Mouse (Mus musculus): ENCODE data around the gene Amd1.

DNA sequence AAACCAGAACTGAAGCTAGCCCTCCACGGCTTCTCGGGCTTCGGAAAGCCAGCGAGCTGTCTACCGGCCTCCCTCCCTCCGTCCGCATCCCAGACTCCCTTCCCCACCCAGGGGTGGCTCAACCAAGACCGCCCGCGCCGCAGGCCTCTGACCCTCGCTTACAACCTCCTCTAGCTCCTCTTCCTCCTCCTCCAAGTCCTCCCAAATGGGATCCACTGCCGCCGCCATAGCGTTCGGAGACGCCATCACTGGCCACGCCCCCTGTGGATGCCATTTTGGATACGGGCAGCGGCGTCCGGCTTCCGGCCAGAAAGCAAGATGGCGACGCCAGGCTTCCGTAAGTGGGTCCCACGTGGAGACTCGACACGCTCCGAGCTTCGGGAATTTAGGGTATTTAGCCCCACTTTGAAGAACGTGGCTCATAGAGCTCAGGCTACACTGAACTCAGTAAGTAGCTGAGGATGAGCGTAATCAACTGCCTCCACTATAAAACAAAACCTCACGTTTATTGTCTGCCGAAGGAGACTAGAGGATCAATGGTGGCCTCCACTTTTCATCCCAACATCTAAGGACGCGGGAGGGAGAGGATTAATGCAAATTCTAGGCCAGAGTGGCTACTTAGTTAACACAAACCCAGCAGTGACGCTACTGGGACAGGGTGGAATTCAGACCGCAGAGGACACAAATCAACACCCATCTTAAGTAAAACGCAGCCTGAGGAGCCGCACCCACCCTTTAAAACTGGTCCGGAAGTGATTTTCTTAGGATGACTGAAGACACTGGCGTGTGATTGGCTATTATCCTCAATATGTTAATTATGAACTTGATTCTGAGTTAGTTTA lies 44.4 kb downstream of the Amd1 start, which contains the start of gene Gtf3c6:
- no peak for TF ChIP-seq CTCF (IDR thresholded peaks at IDR 0.05; ENCODE audit: borderline replicate concordance, extremely low read depth, insufficient read depth, insufficient read length)
- peak; percentile 74; the same call in 1 of the 2 replicates for TF ChIP-seq POLR2A (IDR thresholded peaks at IDR 0.05; ENCODE audit: borderline replicate concordance, extremely low read depth, insufficient read depth, insufficient read length, poor library complexity, severe bottlenecking)

Measured in brain, embryonic 14.5 days (tissue).